Mouse (Mus musculus) layer of hippocampus, adult 18-20 months (tissue): Measurements from ENCODE around the gene Zfp870. TPM values are rescaled to one million over a fixed set of nuclear protein-coding genes. Genes with fewer than 3 reads are reported as not detected.
A peak's percentile ranks its signal among the peaks of the same experiment; 100 is the strongest.
"Not testable (repeated sequence)": the region's sequence is repeated elsewhere in the genome, so short reads cannot be mapped to it uniquely, and the experiment has no call there.

Source experiments
- DNase-seq, 2 experiments: peaks; one replicate each; pipeline ENCODE4 v3.0.0; 2022; ENCODE audit warnings: low spot score in 2 of 2
- total RNA-seq, 2 experiments: library from RNA; stranded (reverse); gene quantifications; 2 replicates each; pipeline ENCODE4 v1.2.3; 2021

Zfp870 gene
- total RNA-seq, 2 experiments from 2014 or later: 9.9 to 11.1 TPM

- DNase-seq: no peak
Observed at GRCm38 (mm10) chr17:32872091-32872490, 19.4 kb downstream of the Zfp870 start.

GRCm38 (mm10) chr17:32871483-32871882 lies 20.0 kb downstream of the Zfp870 start:
- no peak for DNase-seq

DNA sequence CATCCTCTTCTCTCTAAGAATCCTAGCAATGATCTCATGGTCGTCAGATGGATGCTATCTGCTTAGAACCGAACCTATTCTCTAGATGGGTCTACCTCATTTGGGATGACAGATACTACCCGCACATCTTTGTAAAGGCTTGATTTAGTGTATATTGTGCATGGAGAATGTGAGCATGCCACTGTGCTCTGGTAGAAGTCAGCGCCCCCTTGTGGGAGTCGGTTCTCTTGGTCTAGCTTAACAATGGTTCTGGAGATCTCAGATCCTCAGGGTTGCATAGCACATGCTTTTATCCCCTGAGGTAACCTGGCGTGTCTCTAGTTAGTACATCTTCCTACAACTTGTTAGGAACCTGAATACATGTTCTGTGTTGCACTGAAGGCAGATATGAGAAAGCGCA lies 24.2 kb downstream of the Zfp870 start:
- not testable (repeated sequence) for DNase-seq

DNA sequence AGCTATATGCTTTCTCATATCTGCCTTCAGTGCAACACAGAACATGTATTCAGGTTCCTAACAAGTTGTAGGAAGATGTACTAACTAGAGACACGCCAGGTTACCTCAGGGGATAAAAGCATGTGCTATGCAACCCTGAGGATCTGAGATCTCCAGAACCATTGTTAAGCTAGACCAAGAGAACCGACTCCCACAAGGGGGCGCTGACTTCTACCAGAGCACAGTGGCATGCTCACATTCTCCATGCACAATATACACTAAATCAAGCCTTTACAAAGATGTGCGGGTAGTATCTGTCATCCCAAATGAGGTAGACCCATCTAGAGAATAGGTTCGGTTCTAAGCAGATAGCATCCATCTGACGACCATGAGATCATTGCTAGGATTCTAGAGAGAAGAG lies 34.7 kb downstream of the Zfp870 start:
- DNase-seq: not testable (repeated sequence)

DNA sequence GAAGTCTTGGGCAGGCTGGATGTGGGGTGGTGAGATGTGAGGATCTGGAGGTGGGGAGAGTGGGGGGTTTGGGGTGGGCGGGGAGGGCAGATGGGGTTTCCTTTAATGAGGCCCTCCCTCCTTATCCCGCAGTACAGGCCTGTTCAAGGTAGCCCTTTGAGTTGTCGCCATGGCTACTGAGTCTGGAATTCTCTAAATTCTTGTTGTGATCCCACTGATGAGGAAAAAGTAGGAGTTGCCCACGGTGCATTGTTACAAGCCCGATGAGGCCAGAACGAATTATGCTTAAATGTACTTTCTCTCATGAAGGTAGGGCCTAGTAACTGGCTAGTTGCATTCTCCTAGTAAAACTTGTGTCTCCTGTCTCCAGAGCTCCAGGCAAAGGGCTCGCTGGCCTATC lies 39.9 kb downstream of the Zfp870 start:
- DNase-seq: no peak

GRCm38 (mm10) chr17:32841388-32841787 lies 50.1 kb downstream of the Zfp870 start:
- no peak for DNase-seq

- DNase-seq: no peak
Observed at GRCm38 (mm10) chr17:32839083-32839802, 52.2 kb downstream of the Zfp870 start.

- DNase-seq: no peak
Observed at GRCm38 (mm10) chr17:32830418-32830782, 61.0 kb downstream of the Zfp870 start.

GRCm38 (mm10) chr17:32829540-32830417 lies 61.7 kb downstream of the Zfp870 start, which contains the start of gene Zfp799:
Zfp799 (minus strand) TSS chr17:32830261.
- peak; percentile 79 to 91 for DNase-seq

Other genes with a start within 250 kb of the Zfp870 start
- not detected for gene Cyp4f40, start 232.7 kb downstream of the Zfp870 start, total RNA-seq
- 10 to 100 TPM; 18.9 to 19.8 TPM for gene Cyp4f15, start 206.0 kb downstream of the Zfp870 start, total RNA-seq
- 10 to 100 TPM; 83.4 to 88.4 TPM for gene Zfp871, start 103.4 kb downstream of the Zfp870 start, total RNA-seq
- gene Zfp811, start 81.7 kb downstream of the Zfp870 start, total RNA-seq: 1 to 10 TPM; 4.7 to 5.3 TPM
- 10 to 100 TPM; 26.6 to 30.7 TPM for gene Zfp799, start 61.4 kb downstream of the Zfp870 start, total RNA-seq
- gene Cyp4f14, start 25.7 kb upstream of the Zfp870 start, total RNA-seq: 1 to 10 TPM; 4.3 to 5.5 TPM
- 10 to 100 TPM; 20.9 to 23.1 TPM for gene Cyp4f13, start 55.8 kb upstream of the Zfp870 start, total RNA-seq
- gene Zfp472, start 74.2 kb upstream of the Zfp870 start, total RNA-seq: 1 to 10 TPM; 5.1 to 6.2 TPM
- 10 to 100 TPM; 17.0 to 19.3 TPM for gene Zfp952, start 101.5 kb upstream of the Zfp870 start, total RNA-seq
- gene Zfp763, start 141.8 kb upstream of the Zfp870 start, total RNA-seq: 10 to 100 TPM; 16.3 to 23.5 TPM
- not detected for gene 4921501E09Rik, start 176.4 kb upstream of the Zfp870 start, total RNA-seq
- gene Zfp563, start 197.7 kb upstream of the Zfp870 start, total RNA-seq: 10 to 100 TPM; 21.7 TPM
- gene Morc2b, start 248.0 kb upstream of the Zfp870 start, total RNA-seq: 1 to 10 TPM; 3.6 to 3.7 TPM